Mouse (Mus musculus): ENCODE measurements around the gene Cyp24a1. TPM values are rescaled to one million over a fixed set of nuclear protein-coding genes. Genes with fewer than 3 reads are reported as not detected.

Gene Cyp24a1
- polyA plus RNA-seq, 1 experiment from 2014 or later, result not detected

- Histone ChIP-seq H3K36me3 (ENCODE audit: control insufficient read depth, insufficient read depth, low read length) (no peaks in the 10 kb centered on the region), H3K4me1 (replicated peaks; ENCODE audit: control insufficient read depth, insufficient read depth) (no peaks in the 10 kb centered on the region), H3K9ac (ENCODE audit: low read length) (no peak overlapping the region), H3K4me2 (replicated peaks; ENCODE audit: low read depth) (no peak overlapping the region), H3K27ac (replicated peaks) (no peak overlapping the region), H3K4me3 (ENCODE audit: low read depth, low read length) (no peak overlapping the region), H3K27me3 (ENCODE audit: control insufficient read depth, insufficient read depth, low read length) (no peaks in the 10 kb centered on the region), H3K9me3 (ENCODE audit: control insufficient read depth, low read length) (no peaks in the 10 kb centered on the region)
- TF ChIP-seq EP300 (optimal IDR thresholded peaks at IDR 0.05) (no peak), CTCF (IDR thresholded peaks at IDR 0.05; ENCODE audit: low read depth) (no peak)
- ATAC-seq (ENCODE audit: low FRiP score, low TSS enrichment) (no peak), DNase-seq (ENCODE audit: low spot score) (no peak)
Observed at GRCm38 (mm10) chr2:170535841-170536240, 38.9 kb upstream of the Cyp24a1 start.

GRCm38 (mm10) chr2:170534803-170535174 lies 37.8 kb upstream of the Cyp24a1 start:
- H3K4me3 ChIP-seq (ENCODE audit: low read depth, low read length), result no peak overlapping the region
- no peaks in the 10 kb centered on the region for H3K27me3 ChIP-seq (ENCODE audit: control insufficient read depth, insufficient read depth, low read length)
- H3K4me1 ChIP-seq (replicated peaks; ENCODE audit: control insufficient read depth, insufficient read depth), result no peaks in the 10 kb centered on the region
- ATAC-seq (ENCODE audit: low FRiP score, low TSS enrichment) (no peak), DNase-seq (ENCODE audit: low spot score) (no peak)
- H3K4me2 ChIP-seq (replicated peaks; ENCODE audit: low read depth), result no peak overlapping the region
- H3K9ac ChIP-seq (ENCODE audit: low read length), result no peak overlapping the region
- H3K27ac ChIP-seq (replicated peaks), result no peak overlapping the region
- WGBS, result 94% methylated on average over 11 of the region's 11 CpGs
- no peaks in the 10 kb centered on the region for H3K9me3 ChIP-seq (ENCODE audit: control insufficient read depth, low read length)
- no peak for TF ChIP-seq CTCF (IDR thresholded peaks at IDR 0.05; ENCODE audit: low read depth)
- no peak for TF ChIP-seq EP300 (optimal IDR thresholded peaks at IDR 0.05)
- H3K36me3 ChIP-seq (ENCODE audit: control insufficient read depth, insufficient read depth, low read length), result no peaks in the 10 kb centered on the region

GRCm38 (mm10) chr2:170534116-170534802 lies 37.3 kb upstream of the Cyp24a1 start:
- Histone ChIP-seq H3K9me3 (ENCODE audit: control insufficient read depth, low read length) (no peaks in the 10 kb centered on the region), H3K27ac (replicated peaks) (no peak overlapping the region), H3K4me2 (replicated peaks; ENCODE audit: low read depth) (no peak overlapping the region), H3K36me3 (ENCODE audit: control insufficient read depth, insufficient read depth, low read length) (no peaks in the 10 kb centered on the region), H3K9ac (ENCODE audit: low read length) (no peak overlapping the region), H3K27me3 (ENCODE audit: control insufficient read depth, insufficient read depth, low read length) (no peaks in the 10 kb centered on the region), H3K4me3 (ENCODE audit: low read depth, low read length) (no peak overlapping the region), H3K4me1 (replicated peaks; ENCODE audit: control insufficient read depth, insufficient read depth) (no peaks in the 10 kb centered on the region)
- WGBS, result 37% methylated on average over 8 of the region's 12 CpGs
- TF ChIP-seq CTCF (IDR thresholded peaks at IDR 0.05; ENCODE audit: low read depth) (no peak), EP300 (optimal IDR thresholded peaks at IDR 0.05) (no peak)
- no peak for ATAC-seq (ENCODE audit: low FRiP score, low TSS enrichment)
- DNase-seq (ENCODE audit: low spot score), result no peak

- no peak for ATAC-seq (ENCODE audit: low FRiP score, low TSS enrichment)
- H3K9me3 ChIP-seq (ENCODE audit: control insufficient read depth, low read length), result no peaks in the 10 kb centered on the region
Observed at GRCm38 (mm10) chr2:170530256-170530655, 33.3 kb upstream of the Cyp24a1 start.

DNA sequence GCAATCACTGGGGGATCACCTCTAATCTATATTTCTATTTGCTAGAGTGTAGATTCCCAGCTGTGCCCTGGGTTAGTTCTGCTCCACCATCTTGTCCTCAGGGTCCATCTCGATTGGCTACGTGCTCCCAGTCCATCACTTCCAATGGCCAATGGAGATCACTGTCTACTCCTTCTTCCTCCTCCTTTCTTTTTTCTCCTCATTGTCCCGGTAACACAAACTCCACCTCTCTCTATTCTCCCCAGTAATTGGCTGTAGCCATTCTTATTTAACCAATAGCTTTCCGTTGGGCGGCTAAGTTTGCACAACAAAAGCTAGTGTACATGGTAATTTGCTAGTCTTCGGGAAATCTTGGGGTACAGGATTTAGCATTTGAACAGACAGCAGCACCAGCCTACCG lies 32.8 kb upstream of the Cyp24a1 start:
- Histone ChIP-seq H3K27me3 (ENCODE audit: control insufficient read depth, insufficient read depth, low read length) (no peaks in the 10 kb centered on the region), H3K4me2 (replicated peaks; ENCODE audit: low read depth) (no peak overlapping the region), H3K27ac (replicated peaks) (no peak overlapping the region), H3K9me3 (ENCODE audit: control insufficient read depth, low read length) (no peaks in the 10 kb centered on the region), H3K9ac (ENCODE audit: low read length) (no peak overlapping the region), H3K4me1 (replicated peaks; ENCODE audit: control insufficient read depth, insufficient read depth) (no peaks in the 10 kb centered on the region), H3K4me3 (ENCODE audit: low read depth, low read length) (no peak overlapping the region), H3K36me3 (ENCODE audit: control insufficient read depth, insufficient read depth, low read length) (no peaks in the 10 kb centered on the region)
- 94% methylated on average over 7 of the region's 7 CpGs for WGBS
- DNase-seq (ENCODE audit: low spot score) (no peak), ATAC-seq (ENCODE audit: low FRiP score, low TSS enrichment) (no peak)
- no peak for TF ChIP-seq CTCF (IDR thresholded peaks at IDR 0.05; ENCODE audit: low read depth)
- no peak for TF ChIP-seq EP300 (optimal IDR thresholded peaks at IDR 0.05)

More at GRCm38 (mm10) chr2:170530256-170530655, 33.3 kb upstream of the Cyp24a1 start:
- Histone ChIP-seq H3K4me2 (replicated peaks; ENCODE audit: low read depth) (no peak overlapping the region), H3K27ac (replicated peaks) (no peak overlapping the region), H3K4me1 (replicated peaks; ENCODE audit: control insufficient read depth, insufficient read depth) (no peaks in the 10 kb centered on the region), H3K36me3 (ENCODE audit: control insufficient read depth, insufficient read depth, low read length) (no peaks in the 10 kb centered on the region), H3K27me3 (ENCODE audit: control insufficient read depth, insufficient read depth, low read length) (no peaks in the 10 kb centered on the region), H3K9ac (ENCODE audit: low read length) (no peak overlapping the region), H3K4me3 (ENCODE audit: low read depth, low read length) (no peak overlapping the region)
- WGBS, result 86% methylated on average over 3 of the region's 3 CpGs
- no peak for DNase-seq (ENCODE audit: low spot score)
- no peak for TF ChIP-seq CTCF (IDR thresholded peaks at IDR 0.05; ENCODE audit: low read depth)
- no peak for TF ChIP-seq EP300 (optimal IDR thresholded peaks at IDR 0.05)

DNA sequence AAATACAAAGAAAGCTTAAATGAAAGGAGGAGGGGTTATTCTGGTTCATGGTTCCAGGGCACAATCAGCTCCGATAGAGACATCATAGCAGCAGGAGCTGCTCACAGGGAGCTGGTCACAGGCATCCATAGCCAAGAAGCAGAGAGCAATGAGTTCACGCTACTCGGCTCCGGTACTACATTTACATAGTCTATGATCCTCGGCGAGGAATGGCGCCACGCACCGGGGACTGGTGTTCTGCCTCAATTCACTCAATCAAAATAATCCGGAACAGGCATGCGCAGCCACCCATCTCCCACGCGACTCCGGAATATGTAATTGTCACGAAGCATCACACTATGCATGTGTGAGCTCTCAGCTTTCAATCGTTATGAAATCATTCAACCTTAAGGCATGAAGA lies 31.1 kb upstream of the Cyp24a1 start:
- no peak for ATAC-seq (ENCODE audit: low FRiP score, low TSS enrichment)

More for the DNA sequence above, 31.1 kb upstream of the Cyp24a1 start:
- Histone ChIP-seq H3K27ac (replicated peaks) (no peak overlapping the region), H3K4me3 (ENCODE audit: low read depth, low read length) (no peak overlapping the region), H3K36me3 (ENCODE audit: control insufficient read depth, insufficient read depth, low read length) (no peaks in the 10 kb centered on the region), H3K4me1 (replicated peaks; ENCODE audit: control insufficient read depth, insufficient read depth) (no peaks in the 10 kb centered on the region), H3K9ac (ENCODE audit: low read length) (no peak overlapping the region), H3K9me3 (ENCODE audit: control insufficient read depth, low read length) (no peaks in the 10 kb centered on the region), H3K27me3 (ENCODE audit: control insufficient read depth, insufficient read depth, low read length) (no peaks in the 10 kb centered on the region), H3K4me2 (replicated peaks; ENCODE audit: low read depth) (no peak overlapping the region)
- 92% methylated on average over 16 of the region's 16 CpGs for WGBS
- DNase-seq (ENCODE audit: low spot score), result no peak
- TF ChIP-seq CTCF (IDR thresholded peaks at IDR 0.05; ENCODE audit: low read depth), result no peak
- no peak for TF ChIP-seq EP300 (optimal IDR thresholded peaks at IDR 0.05)

Measured in stomach, postnatal 0 days (tissue).